Mouse (Mus musculus): Measurements from ENCODE around the gene Stk40. TPM values are rescaled to one million over a fixed set of nuclear protein-coding genes. Genes with fewer than 3 reads are reported as not detected.
"Not testable (repeated sequence)": the region's sequence is repeated elsewhere in the genome, so short reads cannot be mapped to it uniquely, and the experiment has no call there.

Stk40 gene
- 26.3 and 40.8 TPM in 2 replicates for polyA plus RNA-seq (2012; rRNA removed)

GRCm38 (mm10) chr4:126103590-126104068 lies at the start of gene Stk40:
TSS of gene Stk40 (plus strand) at chr4:126103957.
- peak; percentile 87 for DNase-seq (ENCODE audit: low spot score)

- no peak for DNase-seq (ENCODE audit: low spot score)
Observed at GRCm38 (mm10) chr4:126057207-126058133, 46.3 kb upstream of the Stk40 start.

GRCm38 (mm10) chr4:126058134-126058996 lies 45.4 kb upstream of the Stk40 start, which contains the start of gene Oscp1:
TSS of gene Oscp1 (plus strand) at chr4:126058565.
- DNase-seq (ENCODE audit: low spot score): peak; percentile 56

GRCm38 (mm10) chr4:126058997-126059362 lies 44.8 kb upstream of the Stk40 start:
- no peak for DNase-seq (ENCODE audit: low spot score)

GRCm38 (mm10) chr4:126062856-126063255 lies 40.9 kb upstream of the Stk40 start:
- no peak for DNase-seq (ENCODE audit: low spot score)

- DNase-seq (ENCODE audit: low spot score): no peak
Observed at GRCm38 (mm10) chr4:126065241-126065640, 38.5 kb upstream of the Stk40 start.

GRCm38 (mm10) chr4:126067401-126068077 lies 36.2 kb upstream of the Stk40 start:
- no peak for DNase-seq (ENCODE audit: low spot score)

GRCm38 (mm10) chr4:126068842-126069241 lies 34.9 kb upstream of the Stk40 start:
- no peak for DNase-seq (ENCODE audit: low spot score)

- DNase-seq (ENCODE audit: low spot score): no peak
Observed at GRCm38 (mm10) chr4:126077833-126078232, 25.9 kb upstream of the Stk40 start.

GRCm38 (mm10) chr4:126079266-126079665 lies 24.5 kb upstream of the Stk40 start:
- no peak for DNase-seq (ENCODE audit: low spot score)

GRCm38 (mm10) chr4:126081601-126082000 lies 22.2 kb upstream of the Stk40 start:
- DNase-seq (ENCODE audit: low spot score): no peak

- DNase-seq (ENCODE audit: low spot score): no peak
Observed at GRCm38 (mm10) chr4:126083021-126083420, 20.7 kb upstream of the Stk40 start.

- no peak for DNase-seq (ENCODE audit: low spot score)
Observed at GRCm38 (mm10) chr4:126084382-126084781, 19.4 kb upstream of the Stk40 start.

GRCm38 (mm10) chr4:126085996-126086576 lies 17.7 kb upstream of the Stk40 start:
- DNase-seq (ENCODE audit: low spot score): no peak

GRCm38 (mm10) chr4:126090101-126090847 lies 13.5 kb upstream of the Stk40 start:
- no peak for DNase-seq (ENCODE audit: low spot score)

- DNase-seq (ENCODE audit: low spot score): no peak
Observed at GRCm38 (mm10) chr4:126090848-126091124, 13.0 kb upstream of the Stk40 start.

- DNase-seq (ENCODE audit: low spot score): no peak
Observed at GRCm38 (mm10) chr4:126091873-126092272, 11.9 kb upstream of the Stk40 start.

GRCm38 (mm10) chr4:126095622-126096430 lies 7.9 kb upstream of the Stk40 start:
- DNase-seq (ENCODE audit: low spot score): not testable (repeated sequence)

- DNase-seq (ENCODE audit: low spot score): peak; percentile 80
Observed at GRCm38 (mm10) chr4:126096464-126097111, 7.2 kb upstream of the Stk40 start, which contains the start of gene Lsm10. TSS of gene Lsm10 (plus strand) at chr4:126096623.
